Mouse (Mus musculus): ENCODE results near the gene Ngfr.

Ngfr gene

GRCm38 (mm10) chr11:95567936-95568715, 19.4 kb downstream of the Ngfr start:
- in situ Hi-C loops (cut with MboI, MseI), result no loop called here

- in situ Hi-C loops (cut with MboI, MseI), result no loop called here
Measured at GRCm38 (mm10) chr11:95567366-95567765, 20.2 kb downstream of the Ngfr start.

- in situ Hi-C loops (cut with MboI, MseI), result no loop called here
Measured at GRCm38 (mm10) chr11:95565327-95565726, 22.2 kb downstream of the Ngfr start.

GRCm38 (mm10) chr11:95563849-95564248, 23.7 kb downstream of the Ngfr start:
- in situ Hi-C loops (cut with MboI, MseI), result no loop called here

- in situ Hi-C loops (cut with MboI, MseI), result no loop called here
Measured at GRCm38 (mm10) chr11:95560773-95561172, 26.8 kb downstream of the Ngfr start.

GRCm38 (mm10) chr11:95559761-95560160, 27.8 kb downstream of the Ngfr start:
- in situ Hi-C loops (cut with MboI, MseI), result no loop called here

- in situ Hi-C loops (cut with MboI, MseI), result no loop called here
Measured at GRCm38 (mm10) chr11:95557719-95558118, 29.8 kb downstream of the Ngfr start.

- in situ Hi-C loops (cut with MboI, MseI), result no loop called here
Measured at GRCm38 (mm10) chr11:95557032-95557431, 30.5 kb downstream of the Ngfr start.

- in situ Hi-C loops (cut with MboI, MseI), result no loop called here
Measured at GRCm38 (mm10) chr11:95555279-95555678, 32.3 kb downstream of the Ngfr start.

GRCm38 (mm10) chr11:95550301-95551021, 37.1 kb downstream of the Ngfr start:
- in situ Hi-C loops (cut with MboI, MseI), result no loop called here

GRCm38 (mm10) chr11:95546021-95546782, 41.3 kb downstream of the Ngfr start:
- in situ Hi-C loops (cut with MboI, MseI), result no loop called here

GRCm38 (mm10) chr11:95544546-95545327, 42.8 kb downstream of the Ngfr start:
- in situ Hi-C loops (cut with MboI, MseI), result loop anchor here in 1 of 2 experiments (5.0 kb wide), 1 partner anchor 98 kb away; no protein-coding TSS in a partner anchor

GRCm38 (mm10) chr11:95540637-95541385, 46.7 kb downstream of the Ngfr start:
- in situ Hi-C loops (cut with MboI, MseI), result loop anchor here in 1 of 2 experiments (5.0 kb wide), 1 partner anchor 101 kb away; no protein-coding TSS in a partner anchor

- in situ Hi-C loops (cut with MboI, MseI), result no loop called here
Measured at GRCm38 (mm10) chr11:95538378-95539104, 49.0 kb downstream of the Ngfr start.

GRCm38 (mm10) chr11:95533484-95534160, 53.9 kb downstream of the Ngfr start:
- in situ Hi-C loops (cut with MboI, MseI), result loop anchor here (5.0 kb wide), 3 partner anchors 114 to 411 kb away; partner anchors contain the start of gene Dlx3 (in 1 of the 2)

GRCm38 (mm10) chr11:95532353-95533072, 55.0 kb downstream of the Ngfr start:
- in situ Hi-C loops (cut with MboI, MseI), result loop anchor here (5.0 kb wide), 3 partner anchors 115 to 410 kb away; partner anchors contain the start of gene Dlx3 (in 1 of the 2)

- in situ Hi-C loops (cut with MboI, MseI), result no loop called here
Measured at GRCm38 (mm10) chr11:95528231-95528630, 59.3 kb downstream of the Ngfr start.

- in situ Hi-C loops (cut with MboI, MseI), result no loop called here
Measured at GRCm38 (mm10) chr11:95527307-95527706, 60.2 kb downstream of the Ngfr start.

All from T-helper 17 cell (primary cell).